Mouse (Mus musculus) heart, embryonic 16.5 days (tissue): ENCODE measurements at regions not wholly inside any gene's neighbourhood (a gene's known extent, or its start where the extent isn't known, plus 50 kb on each side); places are given as distances from the start of the nearest gene placed in this dataset.

Experiments
- ATAC-seq: fragments of 200-750 bp; cut with Nextera tagmentation; replicated peaks from 2 replicates; pipeline ENCODE4 v1.8.0; 2017; ENCODE audit warnings: moderate number of reproducible peaks; ENCODE audit not compliant: insufficient read depth, low FRiP score; ENCODE audit errors: extremely low read depth
- H3K27ac ChIP-seq: fragments of 300-500 bp; sonication (generic); 2 replicates; pipeline ENCODE4 v1.5.1; 2014; ENCODE audit warnings: mild to moderate bottlenecking, low read length, control low read depth, moderate library complexity
- H3K27me3 ChIP-seq: fragments of 300-500 bp; sonication (generic); 2 replicates; pipeline ENCODE4 v1.6.1; 2014; ENCODE audit warnings: low read length, mixed read lengths; ENCODE audit not compliant: control insufficient read depth, insufficient read depth
- H3K36me3 ChIP-seq: fragments of 300-500 bp; sonication (generic); 2 replicates; pipeline ENCODE4 v1.6.1; 2014; ENCODE audit not compliant: control insufficient read depth, insufficient read depth
- H3K4me1 ChIP-seq: fragments of 300-500 bp; sonication (generic); 2 replicates; pipeline ENCODE4 v1.6.1; 2014; ENCODE audit warnings: low read length, mixed read lengths; ENCODE audit not compliant: control insufficient read depth, insufficient read depth
- H3K4me2 ChIP-seq: fragments of 300-500 bp; sonication (generic); 2 replicates; pipeline ENCODE4 v1.6.1; 2014; ENCODE audit warnings: low read depth, mild to moderate bottlenecking, control low read depth, low read length
- H3K4me3 ChIP-seq: fragments of 300-500 bp; sonication (generic); 2 replicates; pipeline ENCODE4 v1.5.1; 2014; ENCODE audit warnings: mild to moderate bottlenecking, control low read depth, low read length
- H3K9ac ChIP-seq: fragments of 300-500 bp; sonication (generic); 2 replicates; pipeline ENCODE4 v1.6.1; 2014; ENCODE audit warnings: low read length, control low read depth
- H3K9me3 ChIP-seq: fragments of 300-500 bp; sonication (generic); replicated peaks from 2 replicates; pipeline ENCODE4 v1.6.1; 2016; ENCODE audit warnings: low read length; ENCODE audit not compliant: control insufficient read depth
- WGBS: fragments of 180-500 bp; shearing (Covaris S2); extraction: QIAGEN DNeasy Blood & Tissue Kit; methylation state at CpG from one replicate; pipeline ENCODE4 v1.1.7; 2014; 5-methylcytosine and 5-hydroxymethylcytosine counted together

GRCm38 (mm10) chr14:68927814-68928213 lies 366.3 kb downstream of the Synb start:
- H3K36me3 ChIP-seq, result no peaks in the 10 kb centered on the region
- WGBS, result 40% methylated on average over 4 of the region's 4 CpGs
- H3K9me3 ChIP-seq, result no peaks in the 10 kb centered on the region
- no peak overlapping the region for H3K4me2 ChIP-seq
- H3K4me1 ChIP-seq, result peaks cover 5% of the 10 kb centered on the region
- H3K27ac ChIP-seq, result no peak overlapping the region
- no peak for ATAC-seq
- no peaks in the 10 kb centered on the region for H3K27me3 ChIP-seq
- H3K9ac ChIP-seq, result no peak overlapping the region
- H3K4me3 ChIP-seq, result no peak overlapping the region

- Histone ChIP-seq H3K27me3 (no peaks in the 10 kb centered on the region), H3K36me3 (no peaks in the 10 kb centered on the region), H3K9ac (no peak overlapping the region), H3K4me2 (no peak overlapping the region), H3K4me3 (no peak overlapping the region), H3K9me3 (no peaks in the 10 kb centered on the region), H3K27ac (no peak overlapping the region), H3K4me1 (peaks cover 9% of the 10 kb centered on the region)
- WGBS, result 3% methylated on average over 2 of the region's 2 CpGs
- no peak for ATAC-seq
Measured at GRCm38 (mm10) chr14:68923054-68923453, 371.0 kb downstream of the Synb start.

DNA sequence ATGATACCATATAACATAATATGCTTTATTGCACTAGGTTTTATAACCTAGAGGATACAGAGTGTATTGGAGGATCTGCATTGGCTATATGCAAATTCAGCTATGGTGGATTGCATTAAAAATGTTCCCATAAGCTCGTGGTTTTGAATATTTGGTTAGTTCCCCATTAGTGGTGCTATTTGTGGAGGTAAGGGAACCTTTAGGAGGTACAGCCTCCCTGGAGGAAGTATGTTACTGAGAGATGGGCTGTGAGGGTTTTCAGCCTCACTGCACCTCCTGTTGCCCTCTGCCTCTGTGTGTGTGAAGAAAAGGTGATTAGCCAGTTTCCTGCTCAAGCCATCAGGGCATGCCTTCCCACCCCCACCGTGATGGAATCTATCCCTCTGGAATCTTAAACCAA lies 372.1 kb downstream of the Synb start:
- H3K4me1 ChIP-seq, result peaks cover 9% of the 10 kb centered on the region
- H3K27ac ChIP-seq, result no peak overlapping the region
- H3K27me3 ChIP-seq, result no peaks in the 10 kb centered on the region
- WGBS, result 46% methylated on average over 2 of the region's 2 CpGs
- no peak for ATAC-seq
- H3K9ac ChIP-seq, result no peak overlapping the region
- H3K36me3 ChIP-seq, result no peaks in the 10 kb centered on the region
- H3K4me3 ChIP-seq, result no peak overlapping the region
- no peaks in the 10 kb centered on the region for H3K9me3 ChIP-seq
- no peak overlapping the region for H3K4me2 ChIP-seq

DNA sequence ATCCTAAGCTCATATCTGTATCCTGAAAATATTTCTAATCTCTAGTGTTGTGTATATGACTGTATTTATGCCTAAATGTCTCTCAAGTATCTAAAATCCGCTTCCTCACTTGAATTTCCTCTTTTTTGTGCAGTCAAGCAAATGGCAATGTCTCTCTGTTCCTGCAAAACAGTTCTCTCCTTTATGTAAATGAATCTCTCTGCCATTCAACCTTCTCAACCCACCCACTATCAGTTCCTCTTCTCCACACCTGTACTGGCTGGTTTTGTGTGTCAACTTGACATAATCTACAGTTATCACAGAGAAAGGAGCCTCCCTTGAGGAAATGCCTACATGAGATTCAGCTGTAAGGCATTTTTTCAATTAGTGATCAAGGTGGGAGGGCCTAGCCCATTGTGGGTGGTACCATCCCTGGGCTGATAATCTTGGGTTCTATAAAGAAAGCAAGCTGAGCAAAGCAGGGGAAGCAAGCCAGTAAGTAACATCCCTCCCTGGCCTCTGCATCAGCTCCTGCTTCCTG lies 375.5 kb downstream of the Synb start:
- Histone ChIP-seq H3K4me2 (no peak overlapping the region), H3K9ac (no peak overlapping the region), H3K36me3 (no peaks in the 10 kb centered on the region), H3K27me3 (no peaks in the 10 kb centered on the region), H3K4me3 (no peak overlapping the region), H3K9me3 (no peaks in the 10 kb centered on the region), H3K27ac (no peak overlapping the region), H3K4me1 (peaks cover 9% of the 10 kb centered on the region)
- ATAC-seq, result no peak
- WGBS, result 69% methylated on average over 1 of the region's 1 CpGs

GRCm38 (mm10) chr14:68899921-68900320 lies 394.2 kb downstream of the Synb start:
- no peaks in the 10 kb centered on the region for H3K9me3 ChIP-seq
- ATAC-seq, result no peak
- H3K9ac ChIP-seq, result no peak overlapping the region
- H3K27ac ChIP-seq, result no peak overlapping the region
- no peaks in the 10 kb centered on the region for H3K4me1 ChIP-seq
- H3K36me3 ChIP-seq, result no peaks in the 10 kb centered on the region
- 75% methylated on average over 3 of the region's 3 CpGs for WGBS
- H3K27me3 ChIP-seq, result no peaks in the 10 kb centered on the region
- H3K4me2 ChIP-seq, result no peak overlapping the region
- H3K4me3 ChIP-seq, result no peak overlapping the region

DNA sequence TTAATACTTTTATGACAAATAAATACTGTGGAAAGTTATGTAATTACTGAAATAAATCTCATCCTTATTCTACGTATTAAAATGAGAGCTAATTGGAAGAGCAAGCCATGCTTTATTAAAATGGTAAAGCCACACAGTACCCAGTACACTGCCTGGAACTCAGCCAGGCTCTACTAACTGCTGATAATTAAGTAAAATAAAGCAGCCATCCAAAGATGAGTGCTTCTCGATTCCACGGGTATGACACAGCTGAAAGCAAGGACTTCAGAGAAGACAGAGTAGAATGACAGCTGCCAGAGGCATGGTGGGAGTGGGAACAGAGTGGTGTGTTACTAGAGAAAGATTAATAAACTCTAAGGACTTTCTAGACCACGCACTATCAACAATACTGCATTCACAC lies 416.9 kb downstream of the Synb start:
- H3K4me3 ChIP-seq, result no peak overlapping the region
- no peak overlapping the region for H3K9ac ChIP-seq
- ATAC-seq, result no peak
- no peaks in the 10 kb centered on the region for H3K9me3 ChIP-seq
- no peak overlapping the region for H3K4me2 ChIP-seq
- H3K36me3 ChIP-seq, result no peaks in the 10 kb centered on the region
- no peak overlapping the region for H3K27ac ChIP-seq
- no peaks in the 10 kb centered on the region for H3K4me1 ChIP-seq
- WGBS, result 63% methylated on average over 4 of the region's 4 CpGs
- no peaks in the 10 kb centered on the region for H3K27me3 ChIP-seq

- H3K36me3 ChIP-seq, result no peaks in the 10 kb centered on the region
- WGBS, result 85% methylated on average over 3 of the region's 3 CpGs
- H3K4me2 ChIP-seq, result no peak overlapping the region
- no peaks in the 10 kb centered on the region for H3K27me3 ChIP-seq
- 0 out of 2 replicates have a peak, but pooled peaks cover 2% of the 10 kb centered on the region for H3K4me1 ChIP-seq
- H3K4me3 ChIP-seq, result no peak overlapping the region
- no peak for ATAC-seq
- H3K9me3 ChIP-seq, result peaks cover 3% of the 10 kb centered on the region; the same call in 1 of the 2 replicates
- no peak overlapping the region for H3K9ac ChIP-seq
- H3K27ac ChIP-seq, result no peak overlapping the region
Measured at GRCm38 (mm10) chr14:68861071-68861470, 433.0 kb downstream of the Synb start.

DNA sequence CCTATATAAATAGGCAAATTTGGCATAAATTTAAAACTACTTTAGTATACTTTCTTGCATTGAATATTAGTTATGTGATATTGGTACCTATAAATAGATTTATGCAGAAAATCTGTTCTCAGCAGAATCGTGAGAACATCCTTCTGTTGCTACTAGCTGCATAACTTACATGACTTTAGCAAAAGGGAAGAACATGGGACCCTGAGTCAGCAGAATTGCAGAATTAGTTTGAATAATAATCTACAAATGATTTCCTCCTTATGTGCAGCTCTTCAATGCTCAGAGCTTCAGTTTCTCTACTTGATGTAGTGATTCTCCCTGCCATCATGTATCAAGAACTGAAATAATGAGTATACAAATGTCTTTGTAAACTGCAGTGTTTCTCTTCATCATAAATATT lies 436.2 kb downstream of the Synb start:
- Histone ChIP-seq H3K4me2 (no peak overlapping the region), H3K27me3 (no peaks in the 10 kb centered on the region), H3K27ac (no peak overlapping the region), H3K4me3 (no peak overlapping the region), H3K9me3 (peaks cover 3% of the 10 kb centered on the region; the same call in 1 of the 2 replicates), H3K36me3 (no peaks in the 10 kb centered on the region), H3K9ac (no peak overlapping the region), H3K4me1 (0 out of 2 replicates have a peak, but pooled peaks cover 2% of the 10 kb centered on the region)
- no peak for ATAC-seq
- 59% methylated on average over 1 of the region's 1 CpGs for WGBS

GRCm38 (mm10) chr14:68848506-68848905 lies 445.6 kb downstream of the Synb start:
- Histone ChIP-seq H3K4me1 (0 out of 2 replicates have a peak, but pooled peaks cover 3% of the 10 kb centered on the region), H3K27ac (no peak overlapping the region), H3K9me3 (no peaks in the 10 kb centered on the region), H3K4me3 (no peak overlapping the region), H3K36me3 (no peaks in the 10 kb centered on the region), H3K27me3 (no peaks in the 10 kb centered on the region), H3K4me2 (no peak overlapping the region), H3K9ac (no peak overlapping the region)
- WGBS, result 69% methylated on average over 4 of the region's 4 CpGs
- ATAC-seq, result no peak
